Mouse (Mus musculus): ENCODE data around the gene Rftn1. TPM values are rescaled to one million over a fixed set of nuclear protein-coding genes. Genes with fewer than 3 reads are reported as not detected.

Rftn1 gene
- polyA plus RNA-seq, 1 experiment: 24.7 TPM

GRCm38 (mm10) chr17:49951491-49951855 lies 239.0 kb downstream of the Rftn1 start:
- Histone ChIP-seq H3K27me3 (ENCODE audit: control insufficient read depth, insufficient read depth, low read length) (no peaks in the 10 kb centered on the region), H3K4me1 (ENCODE audit: control insufficient read depth, insufficient read depth, insufficient read length, low read length) (no peaks in the 10 kb centered on the region), H3K4me3 (ENCODE audit: low read depth, low read length) (no peak overlapping the region), H3K36me3 (ENCODE audit: control insufficient read depth, insufficient read depth, low read length) (no peaks in the 10 kb centered on the region), H3K27ac (ENCODE audit: insufficient read depth, low read depth, low read length) (no peak overlapping the region)
- TF ChIP-seq POLR2A (IDR thresholded peaks at IDR 0.05; ENCODE audit: low read depth, low read length) (no peak), CTCF (IDR thresholded peaks at IDR 0.05; ENCODE audit: extremely low read depth, insufficient read length, insufficient replicate concordance, low read depth, low read length) (peak; percentile 24; the same call in 1 of the 2 replicates)
- 7% methylated on average over 7 of the region's 7 CpGs for WGBS

GRCm38 (mm10) chr17:49942674-49943073 lies 247.8 kb downstream of the Rftn1 start:
- Histone ChIP-seq H3K27me3 (ENCODE audit: control insufficient read depth, insufficient read depth, low read length) (no peaks in the 10 kb centered on the region), H3K27ac (ENCODE audit: insufficient read depth, low read depth, low read length) (no peak overlapping the region), H3K36me3 (ENCODE audit: control insufficient read depth, insufficient read depth, low read length) (no peaks in the 10 kb centered on the region), H3K4me3 (ENCODE audit: low read depth, low read length) (no peak overlapping the region), H3K4me1 (ENCODE audit: control insufficient read depth, insufficient read depth, insufficient read length, low read length) (no peaks in the 10 kb centered on the region)
- TF ChIP-seq POLR2A (IDR thresholded peaks at IDR 0.05; ENCODE audit: low read depth, low read length) (no peak), CTCF (IDR thresholded peaks at IDR 0.05; ENCODE audit: extremely low read depth, insufficient read length, insufficient replicate concordance, low read depth, low read length) (peak; percentile 24; the same call in 1 of the 2 replicates)
- WGBS: 60% methylated on average over 6 of the region's 6 CpGs

Other genes with a start within 250 kb of the Rftn1 start
- gene Dazl, start 103.0 kb upstream of the Rftn1 start, polyA plus RNA-seq (2012; rRNA removed): not detected in 2 replicates